Mouse (Mus musculus) kidney, postnatal 0 days (tissue): ENCODE results near the gene Lsm4. TPM values are rescaled to one million over a fixed set of nuclear protein-coding genes. Genes with fewer than 3 reads are reported as not detected.

Experiments used
- ATAC-seq: fragments of 200-750 bp; cut with Nextera tagmentation; replicated peaks from 2 replicates; pipeline ENCODE4 v1.8.0; 2017; ENCODE audit warnings: low read depth, moderate number of reproducible peaks, moderate TSS enrichment, moderate library complexity; ENCODE audit not compliant: low FRiP score
- DNase-seq: peaks from one replicate; pipeline ENCODE4 v3.0.0-alpha.2; 2016; ENCODE audit warnings: low spot score
- H3K27ac ChIP-seq: fragments of 300-500 bp; sonication (generic); 2 replicates; pipeline ENCODE4 v1.5.1; 2014; ENCODE audit warnings: mild to moderate bottlenecking
- H3K27me3 ChIP-seq: fragments of 300-500 bp; sonication (generic); 2 replicates; pipeline ENCODE4 v1.6.1; 2014; ENCODE audit warnings: low read length, mixed read lengths; ENCODE audit not compliant: insufficient read depth
- H3K36me3 ChIP-seq: fragments of 300-500 bp; sonication (generic); 2 replicates; pipeline ENCODE4 v1.6.1; 2014; ENCODE audit warnings: low read length, mixed read lengths; ENCODE audit not compliant: insufficient read depth
- H3K4me1 ChIP-seq: fragments of 300-500 bp; sonication (generic); replicated peaks from 2 replicates; pipeline ENCODE4 v1.6.1; 2014; ENCODE audit warnings: antibody characterized with exemption, low read length, mixed read lengths; ENCODE audit not compliant: insufficient read depth
- H3K4me2 ChIP-seq: fragments of 300-500 bp; sonication (generic); 2 replicates; pipeline ENCODE4 v1.6.1; 2014; ENCODE audit warnings: mild to moderate bottlenecking, low read length, moderate library complexity, mixed read lengths
- H3K4me3 ChIP-seq: fragments of 300-500 bp; sonication (generic); replicated peaks from 2 replicates; pipeline ENCODE4 v1.5.1; 2014; ENCODE audit warnings: low read depth, low read length
- H3K9ac ChIP-seq: fragments of 300-500 bp; sonication (generic); 2 replicates; pipeline ENCODE4 v1.6.1; 2014; ENCODE audit warnings: low read depth, low read length
- H3K9me3 ChIP-seq: fragments of 300-500 bp; sonication (generic); replicated peaks from 2 replicates; pipeline ENCODE4 v1.6.1; 2016; ENCODE audit warnings: low read length, inconsistent platforms, mixed read lengths
- CTCF ChIP-seq: IDR thresholded peaks from 2 replicates; pipeline ENCODE4 v1.5.1; 2016; ENCODE audit warnings: antibody characterized with exemption, low read depth, mild to moderate bottlenecking, moderate library complexity
- WGBS: fragments of 180-500 bp; shearing (Covaris S2); extraction: QIAGEN DNeasy Blood & Tissue Kit; methylation state at CpG from one replicate; pipeline ENCODE4 v1.1.7; 2014; 5-methylcytosine and 5-hydroxymethylcytosine counted together
- polyA plus RNA-seq: library from polyadenylated mRNA; unstranded; fragments of >200 nt; fragmentation: Nextera tagmentation; extraction: Ambion mirVana; gene quantifications from 2 replicates; pipeline ENCODE4 v1.2.1, GENCODE M21; 2015

Lsm4 gene
- polyA plus RNA-seq, 1 experiment from 2014 or later = 281 TPM

GRCm38 (mm10) chr8:70654121-70654520 is 18.9 kb upstream of the Lsm4 start:
- H3K27ac ChIP-seq = no peak overlapping the region
- WGBS = 61% methylated on average over 1 of the region's 1 CpGs
- H3K9ac ChIP-seq = no peak overlapping the region
- ATAC-seq (no peak), DNase-seq (no peak)
- no peaks in the 10 kb centered on the region for H3K9me3 ChIP-seq
- no peak overlapping the region for H3K4me2 ChIP-seq
- peaks cover 43% of the 10 kb centered on the region for H3K36me3 ChIP-seq
- no peak overlapping the region for H3K4me3 ChIP-seq
- H3K27me3 ChIP-seq = no peaks in the 10 kb centered on the region
- TF ChIP-seq CTCF = no peak
- H3K4me1 ChIP-seq = peaks cover 21% of the 10 kb centered on the region

DNA sequence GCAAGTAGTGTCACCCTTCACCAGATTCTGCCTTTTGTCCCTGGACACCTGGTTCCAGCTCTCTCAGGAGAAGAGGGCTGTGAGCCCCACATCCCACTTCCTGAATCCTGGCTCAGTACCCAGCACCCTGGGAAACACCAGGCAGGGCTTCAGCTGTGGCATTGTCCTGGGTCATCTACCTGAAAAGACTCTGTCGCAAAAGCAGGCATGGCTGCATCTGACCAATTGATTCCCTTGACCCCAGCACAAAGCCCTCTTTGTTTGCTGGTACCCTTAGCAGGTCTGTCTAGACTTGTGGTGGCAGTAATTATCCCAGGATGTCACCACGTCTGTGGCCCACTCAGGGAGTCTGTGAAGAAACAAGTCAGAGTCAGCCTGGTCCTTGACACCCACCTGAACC is 17.6 kb upstream of the Lsm4 start:
- no peak overlapping the region for H3K27ac ChIP-seq
- H3K36me3 ChIP-seq = peaks cover 41% of the 10 kb centered on the region
- no peak overlapping the region for H3K4me3 ChIP-seq
- peaks cover 17% of the 10 kb centered on the region for H3K4me1 ChIP-seq
- no peak for DNase-seq
- no peak overlapping the region for H3K9ac ChIP-seq
- TF ChIP-seq CTCF = no peak
- WGBS = 53% methylated on average over 2 of the region's 2 CpGs
- no peak overlapping the region for H3K4me2 ChIP-seq
- H3K27me3 ChIP-seq = no peaks in the 10 kb centered on the region
- no peaks in the 10 kb centered on the region for H3K9me3 ChIP-seq
- ATAC-seq = no peak

GRCm38 (mm10) chr8:70656193-70656790 is 16.8 kb upstream of the Lsm4 start:
- Histone ChIP-seq H3K9ac (no peak overlapping the region), H3K9me3 (no peaks in the 10 kb centered on the region), H3K4me3 (no peak overlapping the region), H3K4me1 (peaks cover 17% of the 10 kb centered on the region), H3K27ac (no peak overlapping the region), H3K36me3 (peaks cover 33% of the 10 kb centered on the region), H3K27me3 (no peaks in the 10 kb centered on the region), H3K4me2 (no peak overlapping the region)
- TF ChIP-seq CTCF = no peak
- no peak for DNase-seq
- 59% methylated on average over 13 of the region's 13 CpGs for WGBS
- ATAC-seq = no peak

DNA sequence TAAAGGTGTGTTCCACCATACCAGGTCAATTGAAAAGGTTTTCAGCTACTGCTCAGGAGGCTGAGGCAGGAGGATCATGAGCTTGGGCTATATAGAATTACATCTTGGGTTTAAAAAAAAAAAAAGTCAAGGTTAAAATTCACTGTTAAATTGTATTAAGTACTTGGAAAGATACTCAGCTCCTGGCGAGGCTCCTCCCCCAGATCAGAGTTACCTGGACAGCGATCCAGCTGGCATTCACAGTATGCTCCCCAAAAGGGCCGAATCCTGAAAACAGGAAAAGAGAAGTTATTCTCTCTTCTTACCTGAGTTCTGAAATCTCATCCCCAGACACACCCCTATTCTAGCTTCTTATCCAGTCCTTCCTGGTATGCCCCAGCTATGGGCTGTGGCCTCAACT is 15.8 kb upstream of the Lsm4 start:
- H3K4me2 ChIP-seq = peak overlapping the region; percentile 72; the same call in 1 of the 2 replicates
- H3K4me1 ChIP-seq = peaks cover 17% of the 10 kb centered on the region
- H3K27me3 ChIP-seq = no peaks in the 10 kb centered on the region
- ATAC-seq = no peak
- H3K9me3 ChIP-seq = no peaks in the 10 kb centered on the region
- 90% methylated on average over 3 of the region's 3 CpGs for WGBS
- no peak overlapping the region for H3K4me3 ChIP-seq
- peaks cover 26% of the 10 kb centered on the region for H3K36me3 ChIP-seq
- H3K27ac ChIP-seq = no peak overlapping the region
- no peak overlapping the region for H3K9ac ChIP-seq
- DNase-seq = no peak
- TF ChIP-seq CTCF = no peak

GRCm38 (mm10) chr8:70657739-70658138 is 15.3 kb upstream of the Lsm4 start:
- no peaks in the 10 kb centered on the region for H3K27me3 ChIP-seq
- H3K4me1 ChIP-seq = peaks cover 17% of the 10 kb centered on the region
- no peak for DNase-seq
- peak overlapping the region; percentile 72 for H3K4me2 ChIP-seq
- no peaks in the 10 kb centered on the region for H3K9me3 ChIP-seq
- peaks cover 22% of the 10 kb centered on the region for H3K36me3 ChIP-seq
- no peak for TF ChIP-seq CTCF
- H3K27ac ChIP-seq = no peak overlapping the region
- ATAC-seq = no peak
- WGBS = 91% methylated on average over 2 of the region's 2 CpGs
- H3K4me3 ChIP-seq = no peak overlapping the region
- H3K9ac ChIP-seq = peak overlapping the region; percentile 80; the same call in 1 of the 2 replicates

- ATAC-seq = peak; percentile 59
- Histone ChIP-seq H3K36me3 (peaks cover 20% of the 10 kb centered on the region), H3K27ac (peak overlapping the region; percentile 95), H3K9me3 (no peaks in the 10 kb centered on the region), H3K4me3 (peak overlapping the region; percentile 80), H3K4me2 (peak overlapping the region; percentile 72), H3K9ac (peak overlapping the region; percentile 80), H3K27me3 (no peaks in the 10 kb centered on the region), H3K4me1 (peaks cover 17% of the 10 kb centered on the region)
- WGBS = under 1% methylated on average over 31 of the region's 31 CpGs
- DNase-seq = peak; percentile 39
- TF ChIP-seq CTCF = no peak
Measured at GRCm38 (mm10) chr8:70658897-70659603, 14.0 kb upstream of the Lsm4 start.
